Mouse (Mus musculus): ENCODE measurements around the gene Ccnd2. TPM values are rescaled to one million over a fixed set of nuclear protein-coding genes. Genes with fewer than 3 reads are reported as not detected.

Gene Ccnd2
- total RNA-seq, 1 experiment from 2014 or later: 79.1 TPM

DNA sequence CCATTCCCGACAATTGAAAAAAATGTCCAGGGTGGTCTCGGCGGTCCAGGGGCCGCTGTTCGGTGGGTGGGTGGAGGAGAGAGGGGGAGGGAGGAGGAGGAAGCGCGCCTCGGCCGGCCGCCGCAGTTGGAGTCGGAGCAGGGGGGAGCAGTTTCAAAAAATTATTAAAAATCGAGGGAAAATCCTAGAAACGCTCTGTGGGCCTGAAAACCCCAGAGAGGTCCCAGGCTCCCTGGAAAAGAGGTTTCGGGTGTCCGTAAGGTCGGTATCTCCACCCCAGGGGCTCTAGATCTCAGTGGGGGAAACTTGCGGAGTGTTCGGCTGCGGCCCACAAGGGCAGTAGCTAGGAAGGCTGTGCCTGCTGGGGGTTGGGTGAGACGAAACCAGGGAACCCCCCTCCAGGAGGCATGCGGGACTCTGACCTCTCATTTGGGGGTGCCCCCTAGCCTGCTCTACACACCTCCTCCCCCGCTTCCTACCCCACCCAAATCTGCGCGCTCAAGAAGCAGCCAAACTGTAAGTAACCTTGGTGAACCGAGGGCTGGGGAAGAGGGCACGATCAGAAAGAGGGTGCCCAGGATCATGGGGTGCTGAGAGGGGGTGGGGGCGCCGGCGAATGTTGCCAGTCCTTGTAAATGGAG lies 2.6 kb downstream of the Ccnd2 start:
- ATAC-seq (replicated peaks; ENCODE audit: low read depth, poor library complexity, severe bottlenecking): no peak

DNA sequence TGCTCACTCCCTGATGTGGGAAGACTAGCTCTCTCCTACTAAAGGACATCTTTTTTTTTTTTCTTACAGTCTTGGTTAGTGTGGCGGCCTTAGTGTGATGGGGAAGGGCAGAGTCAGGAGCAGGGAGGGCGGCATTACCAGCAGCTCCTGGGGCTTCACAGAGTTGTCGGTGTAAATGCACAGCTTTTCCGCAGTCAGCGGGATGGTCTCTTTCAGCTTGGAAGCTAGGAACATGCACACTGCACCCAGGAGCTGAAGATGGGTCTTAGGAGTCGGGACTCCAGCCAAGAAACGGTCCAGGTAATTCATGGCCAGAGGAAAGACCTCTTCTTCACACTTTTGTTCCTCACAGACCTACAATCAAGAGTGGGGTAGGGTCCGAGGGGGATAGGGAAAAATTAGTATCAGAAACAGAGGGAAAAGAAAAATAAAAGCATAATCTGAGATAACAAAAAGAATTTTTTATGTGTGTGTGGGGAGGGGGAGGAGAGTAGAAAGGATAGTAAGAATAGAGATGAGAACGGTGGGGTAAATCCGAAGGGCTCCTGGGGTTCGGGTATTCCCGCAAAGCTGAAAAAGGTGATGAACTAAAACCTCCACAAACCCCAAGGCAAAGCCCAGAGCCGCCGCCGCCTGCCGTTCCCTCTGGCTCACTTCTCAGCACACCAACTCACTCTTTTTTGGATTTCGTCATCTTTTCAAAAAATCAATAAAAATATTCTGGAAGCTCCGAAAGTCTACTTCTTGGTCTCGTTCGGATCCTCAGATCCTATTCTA lies 3.3 kb downstream of the Ccnd2 start:
- ATAC-seq (replicated peaks; ENCODE audit: low read depth, poor library complexity, severe bottlenecking): no peak

GRCm38 (mm10) chr6:127147665-127148064 lies 4.3 kb downstream of the Ccnd2 start:
- ATAC-seq (replicated peaks; ENCODE audit: low read depth, poor library complexity, severe bottlenecking): peak; percentile 24

- ATAC-seq (replicated peaks; ENCODE audit: low read depth, poor library complexity, severe bottlenecking): no peak
Observed at GRCm38 (mm10) chr6:127146322-127146947, 5.6 kb downstream of the Ccnd2 start.

GRCm38 (mm10) chr6:127145464-127146190 lies 6.4 kb downstream of the Ccnd2 start:
- ATAC-seq (replicated peaks; ENCODE audit: low read depth, poor library complexity, severe bottlenecking): no peak

- ATAC-seq (replicated peaks; ENCODE audit: low read depth, poor library complexity, severe bottlenecking): no peak
Observed at GRCm38 (mm10) chr6:127143576-127144288, 8.3 kb downstream of the Ccnd2 start.

DNA sequence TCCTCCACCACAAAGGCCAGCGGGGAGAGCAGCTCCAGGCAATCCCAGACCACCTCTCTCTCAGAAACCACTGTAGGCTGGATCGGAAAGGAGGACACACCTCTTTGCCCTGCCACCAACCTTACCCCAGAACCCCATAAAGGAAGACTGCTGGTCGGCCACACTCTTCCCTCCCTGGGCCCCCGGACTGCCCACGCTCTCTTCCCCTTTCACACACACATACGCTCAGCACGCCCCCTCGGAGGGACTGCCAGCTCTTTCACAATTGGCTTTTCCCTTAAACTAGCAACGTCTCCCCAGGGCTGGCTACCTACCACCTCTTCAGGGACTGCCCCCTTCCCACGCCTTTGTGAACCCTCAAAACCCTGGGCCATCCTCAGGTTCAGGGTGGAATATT lies 8.9 kb downstream of the Ccnd2 start:
- ATAC-seq (replicated peaks; ENCODE audit: low read depth, poor library complexity, severe bottlenecking): peak; percentile 73

DNA sequence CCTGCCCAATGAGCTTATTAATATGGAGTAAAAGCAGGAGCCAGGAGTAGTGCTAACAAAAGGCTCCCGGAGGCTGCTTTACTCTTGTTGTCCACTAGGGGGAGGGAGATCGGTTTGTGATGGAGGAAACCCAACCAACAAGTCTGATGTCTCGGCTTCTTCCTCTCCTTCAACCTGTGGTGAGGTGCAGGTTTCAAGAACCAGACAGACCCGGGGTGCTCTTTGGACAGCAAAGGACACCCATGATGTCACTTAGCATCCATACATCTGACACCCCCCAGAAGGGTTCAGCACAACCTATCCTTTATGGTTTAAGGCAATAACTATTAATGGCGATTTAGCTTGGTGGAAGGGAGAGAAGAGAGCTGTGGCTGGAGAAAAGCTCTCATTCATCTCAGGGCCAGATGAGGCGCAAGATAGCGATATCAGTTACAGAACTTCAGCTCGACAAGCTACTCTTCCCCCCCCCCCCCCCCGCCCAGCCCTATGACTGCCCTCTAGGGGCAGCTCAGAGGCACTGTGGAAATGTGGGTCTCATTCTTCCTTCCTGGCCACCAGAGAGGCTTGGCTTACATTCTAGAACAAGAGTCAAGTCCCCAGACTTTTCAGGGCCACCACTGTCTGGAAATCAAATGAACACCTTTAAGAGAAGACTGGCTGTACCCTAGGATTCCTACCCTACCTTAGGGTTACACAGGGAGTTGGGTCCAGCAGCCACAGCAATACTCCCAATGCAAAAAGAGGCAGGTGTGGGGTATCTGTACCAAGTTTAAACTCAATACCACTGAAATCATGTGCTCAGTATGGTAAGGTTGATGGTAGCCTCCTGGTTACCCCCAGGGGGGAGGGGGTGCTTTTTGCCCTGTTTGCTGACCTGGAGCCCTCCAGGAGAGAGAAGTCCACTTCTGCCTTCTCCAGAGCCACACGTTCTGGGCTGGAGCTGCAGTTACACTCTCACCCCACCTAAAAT lies 9.6 kb downstream of the Ccnd2 start:
- ATAC-seq (replicated peaks; ENCODE audit: low read depth, poor library complexity, severe bottlenecking): peak; percentile 46

- ATAC-seq (replicated peaks; ENCODE audit: low read depth, poor library complexity, severe bottlenecking): no peak
Observed at GRCm38 (mm10) chr6:127138962-127139361, 13.0 kb downstream of the Ccnd2 start.

DNA sequence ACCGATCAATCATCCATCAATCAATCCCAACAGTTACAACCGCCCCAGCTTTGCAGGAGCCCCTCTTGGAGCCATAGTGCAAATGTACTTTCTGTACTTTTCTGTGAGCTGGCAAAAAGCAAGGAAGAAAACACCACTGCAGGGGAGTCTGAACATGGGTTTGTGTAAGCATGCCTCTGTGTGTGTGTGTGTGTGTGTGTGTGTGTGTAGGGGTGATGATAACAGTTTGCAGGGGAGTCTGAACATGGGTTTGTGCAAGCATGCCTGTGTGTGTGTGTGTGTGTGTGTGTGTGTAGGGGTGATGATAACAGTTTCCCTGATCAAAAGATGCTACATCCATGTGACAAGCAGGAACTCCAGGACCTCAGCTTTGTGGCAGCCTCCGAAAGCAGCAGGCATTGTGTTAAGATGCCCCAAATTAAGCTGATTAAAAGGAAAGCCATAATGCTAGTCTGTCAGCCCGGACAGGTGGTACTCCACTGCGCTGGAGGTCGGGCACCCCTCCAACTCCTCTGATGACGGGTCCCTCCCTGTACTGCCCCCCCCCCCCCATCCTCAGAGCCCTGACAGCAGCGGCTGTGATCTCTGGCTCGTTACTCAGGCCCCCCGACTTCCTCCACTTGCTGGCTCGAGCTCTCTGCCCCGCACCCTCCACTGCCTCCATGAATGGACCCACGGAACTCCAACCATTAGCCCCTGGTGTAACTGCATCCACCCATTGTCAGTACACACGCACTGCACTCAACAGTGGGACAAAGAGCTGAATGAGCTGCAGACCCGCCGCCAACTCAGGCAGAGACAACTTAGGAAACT lies 18.4 kb downstream of the Ccnd2 start:
- no peak for ATAC-seq (replicated peaks; ENCODE audit: low read depth, poor library complexity, severe bottlenecking)

DNA sequence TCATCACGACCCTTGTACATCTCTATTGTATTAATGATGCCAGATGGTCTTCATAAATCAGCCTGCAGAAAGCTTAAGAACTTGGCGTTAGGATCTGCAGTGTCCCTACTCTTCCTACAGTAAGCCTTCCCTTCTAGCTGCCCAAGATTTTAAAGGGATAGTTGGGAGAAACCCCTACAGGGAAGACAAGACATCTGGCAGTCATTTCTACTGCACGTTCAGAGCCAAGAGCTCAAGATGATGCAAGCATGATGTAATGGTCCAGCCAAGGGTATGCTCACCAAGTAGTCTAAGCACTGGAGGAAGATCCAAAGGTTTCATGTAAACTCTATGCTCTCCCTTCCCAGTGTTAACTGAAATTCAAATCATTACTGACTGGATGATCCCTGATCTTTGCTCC lies 19.3 kb downstream of the Ccnd2 start:
- no peak for ATAC-seq (replicated peaks; ENCODE audit: low read depth, poor library complexity, severe bottlenecking)

- ATAC-seq (replicated peaks; ENCODE audit: low read depth, poor library complexity, severe bottlenecking): no peak
Observed at GRCm38 (mm10) chr6:127131946-127132345, 20.0 kb downstream of the Ccnd2 start.

GRCm38 (mm10) chr6:127130377-127130776 lies 21.6 kb downstream of the Ccnd2 start:
- ATAC-seq (replicated peaks; ENCODE audit: low read depth, poor library complexity, severe bottlenecking): no peak

- ATAC-seq (replicated peaks; ENCODE audit: low read depth, poor library complexity, severe bottlenecking): no peak
Observed at GRCm38 (mm10) chr6:127129659-127130058, 22.3 kb downstream of the Ccnd2 start.

DNA sequence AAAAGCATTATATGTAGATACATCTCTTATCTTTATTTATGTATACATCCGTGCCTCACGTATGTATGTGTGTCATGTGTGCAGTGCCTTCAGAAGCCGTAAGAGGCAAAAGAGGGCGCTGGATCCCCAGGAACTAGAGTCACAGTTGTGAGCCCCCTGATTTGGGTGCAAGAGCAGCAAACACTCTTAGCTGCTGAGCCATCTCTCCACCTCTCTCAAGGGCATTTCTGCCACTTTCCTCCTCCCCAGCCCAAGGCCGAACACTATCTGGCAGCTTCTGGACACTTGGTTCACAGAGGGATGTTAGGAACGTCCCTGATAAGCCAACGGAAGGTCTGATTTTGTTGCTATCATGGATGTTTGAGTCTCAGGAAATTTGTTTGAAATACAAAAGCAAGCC lies 28.5 kb downstream of the Ccnd2 start:
- ATAC-seq (replicated peaks; ENCODE audit: low read depth, poor library complexity, severe bottlenecking): no peak

DNA sequence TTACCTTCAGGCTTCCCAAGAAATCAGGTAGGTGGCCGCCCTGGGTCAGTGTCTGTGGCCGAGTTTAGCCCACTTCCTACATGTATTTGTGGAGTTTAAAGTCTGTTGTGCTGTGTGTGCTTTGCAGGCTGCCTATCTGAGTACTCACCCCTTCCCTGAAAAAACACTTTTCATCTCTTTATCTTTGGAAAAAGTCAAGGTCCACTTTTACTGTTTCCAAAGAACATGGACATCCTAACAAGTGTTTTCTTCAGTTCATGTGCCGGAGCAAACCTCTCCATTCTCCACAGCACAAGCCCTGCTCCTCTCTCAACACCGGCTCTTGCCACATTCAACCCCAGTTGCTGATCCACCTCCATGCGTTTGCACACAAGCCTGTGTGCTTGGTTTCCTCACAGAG lies 29.0 kb downstream of the Ccnd2 start:
- ATAC-seq (replicated peaks; ENCODE audit: low read depth, poor library complexity, severe bottlenecking): no peak

- ATAC-seq (replicated peaks; ENCODE audit: low read depth, poor library complexity, severe bottlenecking): peak; percentile 67
Observed at GRCm38 (mm10) chr6:127122221-127122806, 29.7 kb downstream of the Ccnd2 start.
